Mouse (Mus musculus) lung, postnatal 4 days (tissue): ENCODE measurements around the gene Gabarap.
"Not testable (repeated sequence)": the region's sequence is repeated elsewhere in the genome, so short reads cannot be mapped to it uniquely, and the experiment has no call there.

Experiments
- DNase-seq, 2 experiments: peaks; one replicate each; pipeline ENCODE4 v3.0.0; 2021

Gene Gabarap

GRCm38 (mm10) chr11:69990850-69991691 is at the start of gene Gabarap:
Gene Gabarap, plus strand, starts transcription at chr11:69991143.
- peak; percentile 97 for DNase-seq

GRCm38 (mm10) chr11:69945216-69945615 is 45.7 kb upstream of the Gabarap start:
- DNase-seq = no peak

GRCm38 (mm10) chr11:69945997-69946891 is 44.7 kb upstream of the Gabarap start:
- DNase-seq = no peak

GRCm38 (mm10) chr11:69947337-69948065 is 43.4 kb upstream of the Gabarap start:
- peak in 1 of 2 experiments; percentile 35 for DNase-seq

GRCm38 (mm10) chr11:69948066-69948762 is 42.7 kb upstream of the Gabarap start, which contains the start of gene Slc2a4:
Gene Slc2a4, minus strand, starts transcription at chr11:69948188.
- DNase-seq = peak; percentile 94 to 95

GRCm38 (mm10) chr11:69948763-69949150 is 42.2 kb upstream of the Gabarap start:
- DNase-seq = peak; percentile 86 to 91

GRCm38 (mm10) chr11:69950807-69951459 is 40.0 kb upstream of the Gabarap start:
- no peak for DNase-seq

GRCm38 (mm10) chr11:69952274-69952673 is 38.7 kb upstream of the Gabarap start:
- no peak for DNase-seq

GRCm38 (mm10) chr11:69953267-69953915 is 37.6 kb upstream of the Gabarap start:
- DNase-seq = no peak

GRCm38 (mm10) chr11:69955618-69956017 is 35.3 kb upstream of the Gabarap start:
- DNase-seq = not testable (repeated sequence)

- no peak for DNase-seq
Observed at GRCm38 (mm10) chr11:69956218-69956617, 34.7 kb upstream of the Gabarap start.

- no peak for DNase-seq
Observed at GRCm38 (mm10) chr11:69960616-69961015, 30.3 kb upstream of the Gabarap start.

GRCm38 (mm10) chr11:69961841-69962240 is 29.1 kb upstream of the Gabarap start:
- no peak for DNase-seq

- DNase-seq = no peak
Observed at GRCm38 (mm10) chr11:69964650-69965270, 26.2 kb upstream of the Gabarap start, which contains the start of gene Cldn7. Gene Cldn7, plus strand, starts transcription at chr11:69964779.

- DNase-seq = peak; percentile 83 to 91
Observed at GRCm38 (mm10) chr11:69965271-69966005, 25.5 kb upstream of the Gabarap start.

GRCm38 (mm10) chr11:69966006-69966859 is 24.7 kb upstream of the Gabarap start:
- DNase-seq = peak; percentile 66 to 75

- no peak for DNase-seq
Observed at GRCm38 (mm10) chr11:69966860-69967517, 24.0 kb upstream of the Gabarap start.

- DNase-seq = no peak
Observed at GRCm38 (mm10) chr11:69968793-69969192, 22.1 kb upstream of the Gabarap start.
